Mouse (Mus musculus) testis, postnatal 10 days (tissue): ENCODE measurements around the gene Tas2r119.
"Not testable (repeated sequence)": the region's sequence is repeated elsewhere in the genome, so short reads cannot be mapped to it uniquely, and the experiment has no call there.

Source experiments
- DNase-seq: peaks from one replicate; pipeline ENCODE4 v3.0.0; 2021; ENCODE audit warnings: low spot score

Gene Tas2r119

DNA sequence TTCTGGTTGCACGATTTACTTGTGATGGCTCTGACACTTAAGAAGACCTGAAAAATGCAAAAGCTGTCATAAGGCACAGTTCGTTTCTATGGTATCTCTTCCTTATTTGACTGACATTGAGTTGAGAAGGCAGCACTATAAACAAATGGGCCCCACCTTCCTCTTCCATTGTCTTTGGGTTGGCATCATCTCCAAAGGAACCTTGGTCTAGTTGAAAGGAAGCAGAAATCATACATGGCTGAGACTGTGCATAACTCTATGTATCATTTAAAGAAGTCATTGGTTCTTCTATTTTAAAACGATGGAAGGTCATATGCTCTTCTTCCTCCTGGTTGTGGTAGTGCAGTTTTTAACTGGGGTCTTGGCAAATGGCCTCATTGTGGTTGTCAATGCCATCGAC is at the start of gene Tas2r119:
Gene Tas2r119, plus strand, starts transcription at position 301 of the 400 bp plus-strand sequence.
- no peak for DNase-seq

- DNase-seq, result no peak
Measured at GRCm38 (mm10) chr15:32132315-32132714, 44.8 kb upstream of the Tas2r119 start.

DNA sequence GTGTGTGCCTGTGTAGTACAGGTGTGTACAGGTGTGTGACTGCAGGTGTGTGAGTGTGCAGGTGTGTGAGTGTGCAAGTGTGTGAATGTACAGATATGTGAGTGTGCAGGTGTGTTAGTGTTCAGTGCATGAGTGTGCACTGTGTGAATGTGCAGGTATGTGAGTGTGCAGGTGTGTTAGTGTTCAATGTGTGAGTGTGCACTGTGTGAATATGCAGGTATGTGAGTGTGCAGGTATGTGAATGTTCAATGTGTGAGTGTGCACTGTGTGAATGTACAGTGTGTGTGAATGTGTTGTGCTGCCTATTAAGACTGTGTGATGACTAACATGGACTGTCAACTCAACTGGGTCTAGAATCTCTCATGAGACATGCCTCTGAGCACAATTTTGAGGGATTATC is 35.4 kb upstream of the Tas2r119 start:
- DNase-seq, result no peak

GRCm38 (mm10) chr15:32144269-32144668 is 32.8 kb upstream of the Tas2r119 start:
- no peak for DNase-seq

- no peak for DNase-seq
Measured at GRCm38 (mm10) chr15:32153404-32153803, 23.7 kb upstream of the Tas2r119 start.

DNA sequence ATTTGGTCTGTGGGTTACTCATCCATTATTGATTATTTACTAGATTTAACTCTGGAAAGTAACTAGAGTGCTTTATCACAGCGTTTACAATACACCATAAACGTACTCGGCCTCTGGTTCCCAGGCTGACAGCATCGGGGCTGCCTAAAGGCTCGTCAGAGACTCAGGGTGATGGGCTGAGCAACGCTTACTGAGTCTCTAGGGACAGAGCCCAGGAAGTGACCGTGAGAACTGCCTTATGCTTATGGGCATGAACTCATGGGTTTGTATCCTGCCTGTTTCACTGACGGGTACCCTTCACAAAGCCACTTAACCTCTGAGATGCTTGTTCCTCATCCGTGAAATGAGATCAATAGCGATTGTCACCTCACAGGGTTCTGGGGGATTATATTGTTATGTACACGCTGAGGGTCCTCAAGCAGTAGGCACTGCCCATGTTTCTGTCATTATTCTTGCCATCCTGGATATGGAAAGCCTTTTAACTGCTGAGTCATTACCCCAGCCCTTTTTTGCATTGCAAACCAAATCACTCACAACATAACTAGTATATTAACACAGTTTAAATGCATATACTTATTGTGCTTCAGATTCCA is 23.1 kb upstream of the Tas2r119 start:
- DNase-seq, result no peak

DNA sequence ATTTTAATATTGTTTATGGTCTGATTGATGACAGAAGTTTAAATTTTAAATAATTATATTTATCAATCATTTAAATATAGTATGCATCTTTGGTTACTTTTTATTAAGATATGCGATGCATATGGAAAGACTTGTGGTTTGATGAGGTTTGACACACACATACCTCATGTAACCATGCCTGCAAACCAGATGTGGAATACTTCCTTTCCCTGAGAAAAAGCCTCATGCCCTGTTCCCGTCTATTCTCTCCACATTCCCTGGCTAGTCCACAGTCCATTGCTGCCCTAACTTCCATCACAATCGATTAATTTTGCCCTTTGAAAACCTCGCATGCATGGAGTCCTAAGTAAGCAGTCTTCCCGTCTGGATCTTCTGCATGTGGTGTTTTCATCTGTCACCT is 21.0 kb upstream of the Tas2r119 start:
- no peak for DNase-seq

GRCm38 (mm10) chr15:32160281-32160680 is 16.8 kb upstream of the Tas2r119 start:
- no peak for DNase-seq

DNA sequence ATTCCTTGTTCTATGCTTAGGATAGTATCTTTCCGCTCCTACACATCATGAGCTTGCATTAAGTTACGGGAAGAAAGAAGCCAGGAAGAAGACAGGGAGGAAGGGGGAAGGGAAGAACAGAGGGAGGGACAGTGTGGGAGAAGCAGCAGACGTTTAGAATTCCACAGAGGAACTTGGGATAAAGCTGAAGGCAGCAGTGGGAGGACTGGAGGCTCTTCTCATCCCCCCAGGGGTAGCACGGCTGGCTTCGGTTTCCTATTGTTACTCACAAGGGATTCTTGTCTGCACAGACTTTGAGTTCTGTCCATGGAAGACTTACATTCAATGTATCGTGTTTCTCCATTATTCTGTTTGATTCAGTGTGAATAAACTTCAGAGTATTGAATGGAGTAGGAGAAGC is 5.3 kb upstream of the Tas2r119 start:
- DNase-seq, result no peak

DNA sequence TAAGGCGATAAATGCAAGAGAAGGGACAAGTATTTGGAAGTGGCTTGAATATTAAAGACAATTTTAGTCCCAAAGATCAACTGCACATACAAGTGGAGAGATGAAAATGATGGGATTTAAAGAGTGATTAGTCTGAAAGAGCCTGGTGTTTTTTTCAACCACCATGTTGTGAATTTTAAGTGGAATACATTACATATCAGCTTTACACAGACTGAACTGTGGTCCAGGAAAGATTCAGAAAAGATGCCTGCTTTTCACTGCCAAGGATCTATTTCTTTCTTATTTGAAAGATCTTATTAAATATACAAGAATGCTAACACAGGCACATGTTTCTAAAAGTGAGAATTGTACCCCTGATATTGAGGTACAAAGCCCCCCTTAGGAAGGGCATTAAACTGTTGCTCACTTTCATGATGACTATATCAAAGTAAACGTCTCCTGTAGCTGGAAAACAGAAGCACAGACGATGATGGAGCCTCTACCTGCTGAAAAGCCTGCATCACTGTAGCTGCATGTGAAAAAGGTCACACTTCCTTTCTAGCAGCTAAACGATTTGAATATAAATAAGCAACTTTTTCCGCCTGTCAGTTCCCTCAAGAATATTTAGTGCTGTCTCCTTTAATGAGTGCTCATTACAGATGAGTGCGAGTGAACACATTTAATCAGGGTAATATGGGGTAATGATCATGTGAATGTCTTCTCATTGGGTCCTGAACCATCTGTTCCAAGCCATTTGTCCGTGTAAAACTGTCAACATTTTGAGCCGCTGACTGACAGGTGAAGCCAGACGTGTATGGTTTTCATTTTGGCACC is 4.7 kb upstream of the Tas2r119 start:
- DNase-seq, result no peak

GRCm38 (mm10) chr15:32172988-32173329 is 4.1 kb upstream of the Tas2r119 start:
- no peak for DNase-seq

DNA sequence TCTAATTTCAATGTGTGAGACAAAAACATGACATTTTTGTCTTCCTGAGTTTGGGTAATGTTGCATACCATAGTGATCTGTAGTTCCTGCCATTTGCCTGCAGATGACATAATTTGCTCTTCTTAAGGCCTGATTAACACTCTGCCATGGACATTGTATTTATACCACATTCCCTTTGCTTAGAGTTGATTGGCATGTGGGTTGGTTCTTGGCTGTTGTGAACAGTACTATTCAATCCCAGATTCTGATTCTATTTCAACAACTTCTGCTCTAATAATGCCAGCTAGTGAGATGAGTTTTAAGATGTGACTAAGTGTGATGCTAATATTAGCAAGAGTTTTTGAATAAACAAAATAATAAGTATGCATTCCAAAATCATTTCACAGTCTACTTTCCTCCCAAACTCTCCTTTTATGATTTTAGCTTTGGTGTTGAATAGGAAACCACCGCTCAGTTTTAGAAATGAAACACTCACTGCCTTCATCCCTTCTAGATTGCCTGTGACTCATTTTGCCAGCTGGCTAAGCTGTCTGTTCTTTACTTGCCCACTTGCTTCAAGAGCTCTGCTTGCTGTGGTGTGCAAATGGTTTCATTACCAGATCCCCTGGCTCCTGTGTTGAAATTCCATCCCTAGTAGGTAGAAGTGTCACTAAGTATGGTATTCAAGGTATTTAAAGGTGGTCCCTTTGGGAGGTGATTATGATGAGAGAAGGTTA is 3.1 kb downstream of the Tas2r119 start:
- DNase-seq, result no peak

DNA sequence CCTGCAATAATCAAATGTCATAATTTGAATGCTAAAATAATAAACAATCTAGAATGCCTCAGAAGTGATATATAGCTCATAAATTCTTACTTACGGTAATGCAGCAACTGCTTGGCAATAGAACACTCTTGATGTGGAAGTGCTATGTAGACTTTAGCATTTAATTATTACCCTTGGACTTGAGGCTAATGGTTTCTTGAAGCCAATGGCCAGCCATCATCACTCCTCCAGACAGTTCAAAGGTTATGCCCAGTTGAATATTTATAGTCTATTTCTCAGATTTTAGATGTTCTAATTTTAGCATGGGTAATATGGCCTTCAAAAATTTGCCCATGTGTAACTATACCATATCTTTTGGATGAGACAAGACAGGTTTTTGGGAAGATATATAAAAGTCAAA is 4.9 kb downstream of the Tas2r119 start:
- no peak for DNase-seq

DNA sequence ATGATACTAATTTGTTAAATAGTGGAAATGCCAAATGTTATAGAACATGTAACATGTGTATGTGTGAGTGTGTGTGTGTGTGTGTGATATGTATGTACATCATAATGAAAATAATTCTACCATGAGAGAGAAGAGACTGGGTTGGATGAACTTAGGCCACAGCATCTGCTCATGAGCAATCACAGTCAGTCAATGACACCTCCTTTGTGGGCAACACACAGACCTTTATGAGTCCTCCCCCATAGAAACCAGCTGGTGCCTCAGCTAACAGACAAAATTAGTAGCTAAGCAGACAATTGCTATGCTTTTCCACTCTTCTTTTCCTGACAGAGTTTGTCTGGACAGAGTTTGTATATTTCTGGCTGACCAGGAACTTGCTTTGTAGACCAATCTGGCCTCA is 7.9 kb downstream of the Tas2r119 start:
- DNase-seq, result no peak

DNA sequence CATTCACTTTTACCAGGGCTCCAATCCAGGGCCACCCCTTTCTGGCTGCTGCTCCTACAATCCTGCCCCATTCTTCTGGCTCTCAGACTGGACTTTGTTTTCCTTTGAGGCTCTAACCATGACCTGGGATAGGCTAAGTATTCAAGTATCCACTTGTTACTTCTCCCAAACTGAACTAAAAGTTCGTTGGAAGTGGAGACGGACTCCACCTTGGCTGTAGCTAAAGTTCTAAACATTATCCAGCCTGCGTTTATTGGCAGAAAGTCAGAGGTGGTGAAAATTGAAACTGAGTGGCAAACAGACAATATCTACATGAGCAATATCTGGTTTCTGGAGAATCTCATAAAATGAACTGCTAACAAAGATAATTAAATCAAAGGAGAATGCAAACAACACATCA is 12.8 kb downstream of the Tas2r119 start:
- DNase-seq, result no peak

DNA sequence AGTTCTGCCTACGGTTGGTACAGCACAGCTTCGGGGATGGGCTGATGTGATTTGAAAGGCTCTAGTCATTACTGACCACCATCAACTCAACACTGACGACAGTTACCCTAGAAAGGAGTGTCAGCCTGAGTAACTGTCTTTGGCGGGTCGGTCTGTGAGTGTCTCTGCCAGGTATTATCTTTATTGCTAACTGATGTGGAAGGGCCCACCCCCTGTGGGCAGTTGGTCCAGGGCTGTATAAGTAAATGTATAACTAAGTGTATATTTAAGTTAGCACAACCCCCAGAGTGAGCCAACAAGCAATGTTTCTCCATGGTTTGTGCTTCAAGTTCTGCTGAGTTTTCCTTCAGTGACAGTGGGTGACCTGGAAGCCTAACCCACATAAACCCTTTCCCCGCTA is 13.3 kb downstream of the Tas2r119 start:
- DNase-seq, result no peak

DNA sequence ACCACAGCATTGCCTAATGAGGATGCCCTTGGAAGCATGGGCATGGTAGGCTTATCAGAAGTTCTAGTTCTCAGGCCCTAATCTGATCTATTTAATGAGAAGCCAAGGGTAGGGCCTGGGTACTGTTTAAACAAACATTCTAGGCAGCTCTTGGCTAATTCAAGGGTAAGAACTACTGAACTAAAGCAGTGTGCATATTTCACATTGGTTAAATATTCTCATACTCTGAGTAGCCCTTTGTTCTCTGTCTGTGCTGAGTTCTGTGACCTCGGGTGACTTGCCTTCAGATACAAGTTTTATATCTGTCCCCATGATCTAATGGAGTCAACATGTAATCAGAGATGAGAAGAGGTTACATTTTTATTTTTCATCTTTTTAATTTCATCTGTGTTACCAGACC is 15.9 kb downstream of the Tas2r119 start:
- DNase-seq, result no peak

DNA sequence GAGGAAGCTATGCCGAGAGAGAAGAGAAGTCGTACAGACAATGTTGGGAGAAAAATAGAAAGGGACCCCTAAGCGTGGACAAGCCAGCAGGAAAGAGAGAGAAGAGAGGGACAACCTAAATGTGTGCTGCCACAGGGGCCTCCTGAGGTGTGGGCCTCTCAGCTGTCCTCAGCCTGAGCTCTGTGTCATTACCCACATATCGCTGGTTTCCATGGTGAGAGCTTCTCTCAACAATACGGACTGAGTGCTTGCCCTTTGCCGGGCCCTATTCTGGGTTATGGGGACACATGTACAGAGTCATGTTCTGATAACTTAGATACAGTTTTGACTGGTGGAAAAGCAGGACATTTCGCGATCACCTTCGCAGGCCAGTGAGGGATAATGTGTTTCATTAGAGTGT is 21.0 kb downstream of the Tas2r119 start:
- DNase-seq, result no peak

DNA sequence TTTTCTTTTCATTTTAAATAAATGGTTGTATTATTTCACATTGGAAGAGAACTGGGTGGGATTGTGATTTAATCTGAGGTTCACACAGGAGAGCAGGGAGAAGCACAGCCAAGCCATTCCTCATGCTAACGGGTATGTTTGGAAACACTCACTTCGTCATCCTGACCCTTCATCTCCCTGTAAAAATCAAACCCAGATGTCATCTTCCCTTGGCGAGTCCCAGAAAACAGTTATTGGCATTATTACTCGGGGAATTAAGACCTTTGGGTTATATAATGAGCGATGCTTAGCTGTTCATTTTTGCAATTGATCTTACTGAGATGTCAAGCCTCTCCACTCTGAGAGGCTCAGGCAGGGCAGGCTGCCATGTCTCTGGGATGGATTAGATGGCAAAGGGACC is 21.5 kb downstream of the Tas2r119 start:
- DNase-seq, result no peak

GRCm38 (mm10) chr15:32203242-32203641 is 26.2 kb downstream of the Tas2r119 start:
- no peak for DNase-seq

DNA sequence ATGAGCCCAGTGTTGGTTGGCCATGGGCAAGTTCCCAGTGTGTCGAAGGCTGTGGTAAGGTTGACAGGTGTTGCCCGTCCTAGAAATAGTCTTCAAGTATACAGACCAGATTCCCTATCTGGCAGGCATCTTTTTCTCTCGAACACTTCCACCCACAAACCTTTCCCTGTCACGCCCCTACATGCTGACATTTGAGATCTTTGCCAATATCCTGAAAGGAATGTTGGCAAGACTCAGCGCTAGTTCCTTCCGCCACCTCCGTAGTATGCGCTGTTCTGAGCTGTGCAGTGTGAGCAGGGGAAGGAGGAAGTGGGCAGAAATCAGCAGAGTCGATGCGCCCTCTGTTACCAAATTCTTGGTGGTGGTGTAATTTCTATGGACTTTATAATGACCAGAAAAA is 27.8 kb downstream of the Tas2r119 start:
- DNase-seq, result no peak

DNA sequence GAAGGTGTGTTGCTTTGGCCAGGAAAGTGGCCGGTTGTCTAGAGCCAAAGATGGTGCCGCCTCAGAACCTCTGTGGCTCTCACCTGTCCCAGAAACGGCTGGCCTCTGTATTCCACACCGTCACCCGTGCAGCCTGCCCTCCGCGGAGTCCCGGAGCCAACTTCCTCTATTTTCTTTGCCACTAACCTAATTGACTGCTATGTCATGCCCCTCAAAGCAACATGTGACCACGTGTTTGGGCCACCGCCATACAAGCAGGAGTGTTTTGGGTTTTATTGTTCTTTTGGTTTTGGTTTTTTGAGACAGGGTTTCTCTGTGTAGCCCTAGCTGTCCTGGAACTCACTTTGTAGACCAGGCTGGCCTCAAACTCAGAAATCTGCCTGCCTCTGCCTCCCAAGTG is 37.6 kb downstream of the Tas2r119 start:
- not testable (repeated sequence) for DNase-seq

DNA sequence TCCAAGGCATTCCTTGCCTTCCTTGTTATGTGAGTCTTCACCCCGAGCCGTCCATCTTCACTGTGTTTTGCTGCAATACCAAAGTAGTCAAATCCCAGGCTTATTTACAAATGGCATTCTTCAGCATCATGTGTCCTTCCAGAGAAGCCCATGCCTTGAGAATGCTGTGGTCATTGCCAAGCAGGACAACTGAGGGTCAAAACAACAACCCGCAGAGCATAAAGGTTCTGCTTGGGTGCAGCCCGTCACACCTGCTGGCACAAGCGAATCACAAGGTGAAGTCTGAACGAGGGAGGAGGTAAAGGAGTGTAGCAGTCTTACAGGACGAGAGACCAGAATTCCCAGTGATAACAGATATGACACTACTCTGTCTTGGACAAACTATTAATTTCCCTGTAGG is 45.9 kb downstream of the Tas2r119 start:
- no peak for DNase-seq
